Mouse (Mus musculus): ENCODE measurements around the gene Gm1979. TPM values are rescaled to one million over a fixed set of nuclear protein-coding genes. Genes with fewer than 3 reads are reported as not detected.
"Not testable (repeated sequence)": the region's sequence is repeated elsewhere in the genome, so short reads cannot be mapped to it uniquely, and the experiment has no call there.

The Gm1979 gene
- polyA plus RNA-seq (2015; fragmentation: Nextera tagmentation; extraction: Ambion mirVana) = not detected in 2 replicates

GRCm38 (mm10) chr5:26004698-26005097 is at the start of gene Gm1979:
Gene Gm1979, minus strand, starts transcription at chr5:26004798.
- not testable (repeated sequence) for ATAC-seq (replicated peaks); H3K27ac ChIP-seq (replicated peaks); H3K4me2 ChIP-seq (replicated peaks); H3K4me3 ChIP-seq; H3K9ac ChIP-seq (replicated peaks); H3K9me3 ChIP-seq; H3K36me3 ChIP-seq; H3K27me3 ChIP-seq; H3K4me1 ChIP-seq
- 90% methylated on average over 1 of the region's 2 CpGs for WGBS

DNA sequence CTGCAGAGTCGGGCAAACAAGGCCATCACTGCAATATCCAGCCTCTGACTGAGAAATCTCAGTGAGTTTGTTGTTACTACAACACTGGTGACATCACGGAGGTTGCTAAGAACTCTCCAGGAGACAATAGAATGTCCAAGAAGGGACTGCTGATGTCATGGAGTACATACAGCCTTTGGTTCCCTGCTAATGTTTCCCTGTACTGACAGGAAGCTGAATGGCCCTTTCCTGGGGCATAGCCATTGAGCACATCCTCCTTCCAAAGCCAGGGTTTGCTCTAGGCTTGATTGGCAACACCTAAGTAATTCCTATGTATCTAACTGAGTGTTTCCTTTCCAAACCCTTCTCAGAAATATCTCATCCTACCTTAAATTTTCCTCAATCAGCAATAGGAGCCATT is 34.9 kb upstream of the Gm1979 start, which contains the start of gene Speer4a:
TSS of gene Speer4a (minus strand) at position 101 of the 400 bp plus-strand sequence.
- H3K9me3 ChIP-seq = not testable (repeated sequence)

GRCm38 (mm10) chr5:26022816-26023215 is 18.2 kb upstream of the Gm1979 start, which contains the start of gene Gm5862:
Gene Gm5862, minus strand, starts transcription at chr5:26022916.
- not testable (repeated sequence) for H3K27me3 ChIP-seq; H3K4me3 ChIP-seq; H3K4me1 ChIP-seq; H3K36me3 ChIP-seq; ATAC-seq (replicated peaks); H3K4me2 ChIP-seq (replicated peaks); H3K9me3 ChIP-seq; H3K27ac ChIP-seq (replicated peaks); H3K9ac ChIP-seq (replicated peaks)
- WGBS = no CpG with 5 or more reads among the region's 3 CpGs

More for the DNA sequence above, 34.9 kb upstream of the Gm1979 start, which contains the start of gene Speer4a:
- not testable (repeated sequence) for H3K27me3 ChIP-seq; H3K36me3 ChIP-seq; H3K4me1 ChIP-seq; H3K27ac ChIP-seq (replicated peaks); H3K9ac ChIP-seq (replicated peaks); H3K4me3 ChIP-seq; ATAC-seq (replicated peaks); H3K4me2 ChIP-seq (replicated peaks)
- 75% methylated on average over 2 of the region's 2 CpGs for WGBS

GRCm38 (mm10) chr5:26007697-26008096 is 3.1 kb upstream of the Gm1979 start:
- H3K9ac ChIP-seq (replicated peaks); H3K27ac ChIP-seq (replicated peaks); H3K4me2 ChIP-seq (replicated peaks); H3K9me3 ChIP-seq; H3K27me3 ChIP-seq; H3K36me3 ChIP-seq; H3K4me1 ChIP-seq; H3K4me3 ChIP-seq: not testable (repeated sequence)
- WGBS = 71% methylated on average over 7 of the region's 7 CpGs
- ATAC-seq (replicated peaks) = peak; percentile 53; the same call in 1 of the 2 replicates

DNA sequence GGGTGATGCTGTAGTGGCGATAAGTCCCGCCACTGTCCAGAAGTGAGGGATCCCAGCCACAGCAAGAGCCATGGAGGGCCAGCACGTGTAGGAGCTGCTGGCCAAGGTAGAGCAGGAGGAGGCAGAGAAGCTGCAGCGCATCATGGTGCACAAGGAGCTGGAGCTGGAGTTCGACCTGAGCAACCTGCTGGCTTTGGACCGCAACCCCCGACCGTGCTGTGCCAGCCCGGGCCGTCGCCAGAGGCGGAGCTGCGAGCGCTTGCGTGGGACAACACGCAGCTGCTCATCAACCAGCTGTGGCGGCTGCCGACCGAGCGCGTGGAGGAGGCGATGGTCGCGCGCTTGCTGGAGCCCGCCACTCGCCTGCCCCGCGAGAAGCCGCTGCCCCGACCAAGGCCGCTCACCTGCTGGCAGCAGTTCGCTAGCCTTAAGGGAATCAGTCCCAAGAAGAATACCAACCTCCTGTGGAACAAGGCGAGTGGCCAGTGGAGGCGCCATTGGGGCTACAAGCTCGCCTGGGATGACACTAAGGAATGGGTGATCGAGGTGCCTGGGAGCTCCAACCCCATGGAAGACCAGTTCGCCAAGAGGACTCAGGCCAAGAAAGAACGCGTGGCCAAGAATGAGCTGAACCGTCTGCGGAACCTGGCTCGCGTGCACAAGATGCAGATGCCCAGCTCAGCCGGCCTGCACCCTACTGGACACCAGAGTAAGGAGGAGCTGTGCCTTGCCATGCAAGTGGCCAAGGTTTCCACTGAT is 2.5 kb upstream of the Gm1979 start:
- H3K4me1 ChIP-seq; H3K27ac ChIP-seq (replicated peaks); H3K36me3 ChIP-seq; H3K27me3 ChIP-seq; H3K9me3 ChIP-seq: not testable (repeated sequence)
- peak; percentile 94 for ATAC-seq (replicated peaks)
- WGBS = 25% methylated on average over 45 of the region's 45 CpGs
- peak overlapping the region; percentile 33 for H3K4me3 ChIP-seq
- peak overlapping the region; percentile 45 for H3K4me2 ChIP-seq (replicated peaks)
- peak overlapping the region; percentile 7 for H3K9ac ChIP-seq (replicated peaks)

GRCm38 (mm10) chr5:25988550-25988949 is 16.0 kb downstream of the Gm1979 start, which contains the start of gene Gm21698:
Gene Gm21698, minus strand, starts transcription at chr5:25988650.
- ATAC-seq (replicated peaks); H3K36me3 ChIP-seq; H3K9me3 ChIP-seq; H3K27ac ChIP-seq (replicated peaks); H3K4me1 ChIP-seq; H3K4me3 ChIP-seq; H3K27me3 ChIP-seq; H3K9ac ChIP-seq (replicated peaks); H3K4me2 ChIP-seq (replicated peaks): not testable (repeated sequence)
- WGBS = no CpG with 5 or more reads among the region's 3 CpGs

DNA sequence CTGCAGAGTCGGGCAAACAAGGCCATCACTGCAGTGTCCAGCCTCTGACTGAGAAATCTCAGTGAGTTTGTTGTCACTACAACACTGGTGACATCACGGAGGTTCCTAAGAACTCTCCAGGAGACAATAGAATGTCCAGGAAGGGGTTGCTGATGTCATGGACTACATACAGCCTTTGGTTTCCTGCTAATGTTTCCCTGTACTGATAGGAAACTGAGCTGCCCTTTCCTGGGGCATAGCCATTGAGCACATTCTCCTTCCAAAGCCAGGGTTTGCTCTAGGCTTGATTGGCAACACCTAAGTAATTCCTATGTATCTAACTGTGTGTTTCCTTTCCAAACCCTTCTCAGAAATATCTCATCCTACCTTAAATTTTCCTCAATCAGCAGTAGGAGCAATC is 32.0 kb downstream of the Gm1979 start, which contains the start of gene Gm21680:
TSS of gene Gm21680 (minus strand) at position 101 of the 400 bp plus-strand sequence.
- H3K4me1 ChIP-seq; H3K36me3 ChIP-seq; H3K4me3 ChIP-seq; H3K9ac ChIP-seq (replicated peaks); ATAC-seq (replicated peaks); H3K4me2 ChIP-seq (replicated peaks); H3K27ac ChIP-seq (replicated peaks); H3K27me3 ChIP-seq; H3K9me3 ChIP-seq: not testable (repeated sequence)
- WGBS = no CpG with 5 or more reads among the region's 2 CpGs

GRCm38 (mm10) chr5:25957050-25957449 is 47.5 kb downstream of the Gm1979 start:
- not testable (repeated sequence) for H3K4me1 ChIP-seq; H3K9me3 ChIP-seq; H3K27ac ChIP-seq (replicated peaks); H3K9ac ChIP-seq (replicated peaks); H3K36me3 ChIP-seq; H3K27me3 ChIP-seq
- Histone ChIP-seq H3K4me2 (replicated peaks) (peak overlapping the region; percentile 33; the same call in 1 of the 2 replicates), H3K4me3 (peak overlapping the region; percentile 9; the same call in 1 of the 2 replicates)
- 70% methylated on average over 17 of the region's 17 CpGs for WGBS
- ATAC-seq (replicated peaks) = peak; percentile 8; the same call in 1 of the 2 replicates

- H3K27ac ChIP-seq (replicated peaks); H3K9ac ChIP-seq (replicated peaks); H3K9me3 ChIP-seq; H3K4me1 ChIP-seq; H3K36me3 ChIP-seq; H3K27me3 ChIP-seq: not testable (repeated sequence)
- 42% methylated on average over 32 of the region's 32 CpGs for WGBS
- peak; percentile 67 for ATAC-seq (replicated peaks)
- Histone ChIP-seq H3K4me3 (peak overlapping the region; percentile 9; the same call in 1 of the 2 replicates), H3K4me2 (replicated peaks) (peak overlapping the region; percentile 33)
Measured at GRCm38 (mm10) chr5:25956611-25957010, 48.0 kb downstream of the Gm1979 start.

DNA sequence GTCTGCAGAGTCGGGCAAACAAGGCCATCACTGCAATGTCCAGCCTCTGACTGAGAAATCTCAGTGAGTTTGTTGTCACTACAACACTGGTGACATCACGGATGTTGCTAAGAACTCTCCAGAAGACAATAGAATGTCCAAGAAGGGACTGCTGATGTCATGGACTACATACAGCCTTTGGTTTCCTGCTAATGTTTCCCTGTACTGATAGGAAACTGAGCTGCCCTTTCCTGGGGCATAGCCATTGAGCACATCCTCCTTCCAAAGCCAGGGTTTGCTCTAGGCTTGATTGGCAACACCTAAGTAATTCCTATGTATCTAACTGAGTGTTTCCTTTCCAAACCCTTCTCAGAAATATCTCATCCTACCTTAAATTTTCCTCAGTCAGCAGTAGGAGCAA is 50.3 kb downstream of the Gm1979 start, which contains the start of gene Gm21671:
TSS of gene Gm21671 (minus strand) at position 101 of the 400 bp plus-strand sequence.
- H3K9ac ChIP-seq (replicated peaks); H3K36me3 ChIP-seq; H3K4me3 ChIP-seq; H3K27ac ChIP-seq (replicated peaks); H3K9me3 ChIP-seq; H3K27me3 ChIP-seq; H3K4me2 ChIP-seq (replicated peaks); ATAC-seq (replicated peaks); H3K4me1 ChIP-seq: not testable (repeated sequence)
- WGBS = 83% methylated on average over 2 of the region's 2 CpGs
